Mouse (Mus musculus) testis, adult 2 months (tissue): ENCODE results near the gene Blm. TPM values are rescaled to one million over a fixed set of nuclear protein-coding genes. Genes with fewer than 3 reads are reported as not detected.
"Not testable (repeated sequence)": the region's sequence is repeated elsewhere in the genome, so short reads cannot be mapped to it uniquely, and the experiment has no call there.

ENCODE experiments used
- H3K27ac ChIP-seq: fragments of 200-500 bp; 2 replicates; pipeline ENCODE4 v1.5.1; 2012; ENCODE audit warnings: low read depth, low read length; ENCODE audit not compliant: control insufficient read depth, insufficient read depth
- H3K27me3 ChIP-seq: fragments of 200-500 bp; 2 replicates; pipeline ENCODE4 v1.6.1; 2012; ENCODE audit warnings: mild to moderate bottlenecking, low read length, moderate library complexity; ENCODE audit not compliant: control insufficient read depth, insufficient read depth
- H3K36me3 ChIP-seq: fragments of 200-500 bp; 2 replicates; pipeline ENCODE4 v1.6.1; 2012; ENCODE audit warnings: mild to moderate bottlenecking, low read length; ENCODE audit not compliant: control insufficient read depth, insufficient read depth
- H3K4me1 ChIP-seq: fragments of 200-500 bp; 2 replicates; pipeline ENCODE4 v1.6.1; 2012; ENCODE audit warnings: low read length; ENCODE audit not compliant: control insufficient read depth, insufficient read depth
- H3K4me3 ChIP-seq: fragments of 200-500 bp; 2 replicates; pipeline ENCODE4 v1.5.1; 2012; ENCODE audit warnings: low read depth, mild to moderate bottlenecking, low read length, moderate library complexity, mixed read lengths; ENCODE audit not compliant: control insufficient read depth
- CTCF ChIP-seq: fragments of 200-500 bp; IDR thresholded peaks from 2 replicates; pipeline ENCODE4 v1.5.1; 2012; ENCODE audit warnings: low read depth, mild to moderate bottlenecking, inconsistent platforms, low read length, moderate library complexity; ENCODE audit not compliant: control insufficient read depth, insufficient read depth, insufficient replicate concordance
- POLR2A ChIP-seq: fragments of 200-500 bp; IDR thresholded peaks from 2 replicates; pipeline ENCODE4 v1.6.1; 2012; ENCODE audit warnings: low read depth, mild to moderate bottlenecking, inconsistent platforms, low read length, moderate library complexity; ENCODE audit not compliant: control insufficient read depth
- polyA plus RNA-seq: library from polyadenylated mRNA; depleted of rRNA; stranded (reverse); fragments of >200 nt; gene quantifications from 2 replicates; pipeline ENCODE4 v1.2.3, GENCODE M21; 2012

Gene Blm
- polyA plus RNA-seq, 1 experiment, result 7.0 TPM

GRCm38 (mm10) chr7:80530646-80531045 is 4.3 kb downstream of the Blm start:
- H3K4me1 ChIP-seq, result peaks cover 5% of the 10 kb centered on the region; the same call in 1 of the 2 replicates
- TF ChIP-seq CTCF (no peak), POLR2A (no peak)
- H3K4me3 ChIP-seq, result no peak overlapping the region
- H3K36me3 ChIP-seq, result no peaks in the 10 kb centered on the region
- H3K27ac ChIP-seq, result no peak overlapping the region
- no peaks in the 10 kb centered on the region for H3K27me3 ChIP-seq

GRCm38 (mm10) chr7:80526698-80527097 is 8.2 kb downstream of the Blm start:
- Histone ChIP-seq H3K27me3 (no peaks in the 10 kb centered on the region), H3K4me1 (no peaks in the 10 kb centered on the region), H3K36me3 (no peaks in the 10 kb centered on the region), H3K4me3 (no peak overlapping the region), H3K27ac (no peak overlapping the region)
- TF ChIP-seq POLR2A, result no peak
- TF ChIP-seq CTCF, result no peak

GRCm38 (mm10) chr7:80512408-80513085 is 22.4 kb downstream of the Blm start:
- H3K27me3 ChIP-seq, result no peaks in the 10 kb centered on the region
- H3K36me3 ChIP-seq, result peaks cover 2% of the 10 kb centered on the region; the same call in 1 of the 2 replicates
- H3K27ac ChIP-seq, result no peak overlapping the region
- TF ChIP-seq CTCF (no peak), POLR2A (no peak)
- no peaks in the 10 kb centered on the region for H3K4me1 ChIP-seq
- H3K4me3 ChIP-seq, result no peak overlapping the region

GRCm38 (mm10) chr7:80507697-80508096 is 27.2 kb downstream of the Blm start:
- not testable (repeated sequence) for H3K4me1 ChIP-seq, H3K27me3 ChIP-seq, H3K36me3 ChIP-seq, H3K4me3 ChIP-seq, H3K27ac ChIP-seq

- Histone ChIP-seq H3K36me3 (peaks cover 4% of the 10 kb centered on the region), H3K4me3 (no peak overlapping the region), H3K27me3 (no peaks in the 10 kb centered on the region), H3K4me1 (no peaks in the 10 kb centered on the region), H3K27ac (no peak overlapping the region)
- TF ChIP-seq CTCF, result no peak
- no peak for TF ChIP-seq POLR2A
These were observed 28.9 kb downstream of the Blm start for GRCm38 (mm10) chr7:80506007-80506406.

- TF ChIP-seq CTCF (no peak), POLR2A (no peak)
- no peak overlapping the region for H3K27ac ChIP-seq
- H3K4me3 ChIP-seq, result no peak overlapping the region
- H3K27me3 ChIP-seq, result no peaks in the 10 kb centered on the region
- H3K4me1 ChIP-seq, result no peaks in the 10 kb centered on the region
- H3K36me3 ChIP-seq, result peaks cover 4% of the 10 kb centered on the region
These were observed 30.0 kb downstream of the Blm start for GRCm38 (mm10) chr7:80504920-80505319.

GRCm38 (mm10) chr7:80501006-80501405 is 33.9 kb downstream of the Blm start:
- peaks cover 4% of the 10 kb centered on the region for H3K36me3 ChIP-seq
- no peaks in the 10 kb centered on the region for H3K4me1 ChIP-seq
- no peak overlapping the region for H3K4me3 ChIP-seq
- H3K27me3 ChIP-seq, result no peaks in the 10 kb centered on the region
- no peak overlapping the region for H3K27ac ChIP-seq
- TF ChIP-seq POLR2A, result no peak
- no peak for TF ChIP-seq CTCF

- H3K27me3 ChIP-seq, result no peaks in the 10 kb centered on the region
- peaks cover 4% of the 10 kb centered on the region for H3K36me3 ChIP-seq
- no peak for TF ChIP-seq POLR2A
- no peak for TF ChIP-seq CTCF
These were observed 34.8 kb downstream of the Blm start for GRCm38 (mm10) chr7:80500099-80500498.

More at GRCm38 (mm10) chr7:80500099-80500498, 34.8 kb downstream of the Blm start:
- H3K4me3 ChIP-seq, result no peak overlapping the region
- H3K27ac ChIP-seq, result no peak overlapping the region
- H3K4me1 ChIP-seq, result no peaks in the 10 kb centered on the region
